Mouse (Mus musculus): ENCODE measurements around the gene Hip1. TPM values are rescaled to one million over a fixed set of nuclear protein-coding genes. Genes with fewer than 3 reads are reported as not detected.

Gene Hip1
- total and polyA plus RNA-seq, 2 experiments from 2014 or later, result 9.8 to 41.0 TPM

- Histone ChIP-seq H3K27ac (ENCODE audit: low read depth) (no peak overlapping the region), H3K4me1 (ENCODE audit: control insufficient read depth, insufficient read depth) (no peaks in the 10 kb centered on the region), H3K4me2 (ENCODE audit: low read depth, low read length) (no peak overlapping the region), H3K9ac (replicated peaks; ENCODE audit: low read depth, low read length) (no peak overlapping the region), H3K4me3 (ENCODE audit: low read depth, low read length) (no peak overlapping the region), H3K9me3 (replicated peaks; ENCODE audit: control insufficient read depth, low read length) (no peaks in the 10 kb centered on the region), H3K36me3 (replicated peaks; ENCODE audit: control insufficient read depth, insufficient read depth, low read length) (no peaks in the 10 kb centered on the region), H3K27me3 (ENCODE audit: control insufficient read depth, insufficient read depth, low read length) (no peaks in the 10 kb centered on the region)
- ATAC-seq (ENCODE audit: insufficient read depth, low read depth) (no peak), DNase-seq (ENCODE audit: low spot score) (no peak)
- no peak for TF ChIP-seq EP300 (IDR thresholded peaks at IDR 0.05; ENCODE audit: low read depth)
- no peak for TF ChIP-seq CTCF (IDR thresholded peaks at IDR 0.05; ENCODE audit: low read depth)
- 48% methylated on average over 3 of the region's 3 CpGs for WGBS
These were observed 12.8 kb upstream of the Hip1 start for GRCm38 (mm10) chr5:135557671-135558070.

- no peaks in the 10 kb centered on the region for H3K4me1 ChIP-seq (ENCODE audit: control insufficient read depth, insufficient read depth)
- H3K36me3 ChIP-seq (replicated peaks; ENCODE audit: control insufficient read depth, insufficient read depth, low read length), result no peaks in the 10 kb centered on the region
- H3K4me3 ChIP-seq (ENCODE audit: low read depth, low read length), result no peak overlapping the region
- TF ChIP-seq EP300 (IDR thresholded peaks at IDR 0.05; ENCODE audit: low read depth) (no peak), CTCF (IDR thresholded peaks at IDR 0.05; ENCODE audit: low read depth) (no peak)
- H3K27me3 ChIP-seq (ENCODE audit: control insufficient read depth, insufficient read depth, low read length), result no peaks in the 10 kb centered on the region
- no peak for ATAC-seq (ENCODE audit: insufficient read depth, low read depth)
- no peak overlapping the region for H3K27ac ChIP-seq (ENCODE audit: low read depth)
- no peaks in the 10 kb centered on the region for H3K9me3 ChIP-seq (replicated peaks; ENCODE audit: control insufficient read depth, low read length)
- no peak for DNase-seq (ENCODE audit: low spot score)
- 47% methylated on average over 4 of the region's 4 CpGs for WGBS
- H3K9ac ChIP-seq (replicated peaks; ENCODE audit: low read depth, low read length), result no peak overlapping the region
- no peak overlapping the region for H3K4me2 ChIP-seq (ENCODE audit: low read depth, low read length)
These were observed 12.1 kb upstream of the Hip1 start for GRCm38 (mm10) chr5:135557051-135557450.

- Histone ChIP-seq H3K4me3 (ENCODE audit: low read depth, low read length) (no peak overlapping the region), H3K9ac (replicated peaks; ENCODE audit: low read depth, low read length) (no peak overlapping the region), H3K4me2 (ENCODE audit: low read depth, low read length) (no peak overlapping the region), H3K4me1 (ENCODE audit: control insufficient read depth, insufficient read depth) (no peaks in the 10 kb centered on the region), H3K36me3 (replicated peaks; ENCODE audit: control insufficient read depth, insufficient read depth, low read length) (no peaks in the 10 kb centered on the region), H3K27ac (ENCODE audit: low read depth) (no peak overlapping the region), H3K9me3 (replicated peaks; ENCODE audit: control insufficient read depth, low read length) (no peaks in the 10 kb centered on the region), H3K27me3 (ENCODE audit: control insufficient read depth, insufficient read depth, low read length) (no peaks in the 10 kb centered on the region)
- DNase-seq (ENCODE audit: low spot score) (no peak), ATAC-seq (ENCODE audit: insufficient read depth, low read depth) (no peak)
- WGBS, result 69% methylated on average over 3 of the region's 4 CpGs
- TF ChIP-seq EP300 (IDR thresholded peaks at IDR 0.05; ENCODE audit: low read depth), result no peak
- TF ChIP-seq CTCF (IDR thresholded peaks at IDR 0.05; ENCODE audit: low read depth), result no peak
These were observed 11.3 kb upstream of the Hip1 start for GRCm38 (mm10) chr5:135556259-135556658.

GRCm38 (mm10) chr5:135551591-135551990 lies 6.7 kb upstream of the Hip1 start:
- Histone ChIP-seq H3K4me1 (ENCODE audit: control insufficient read depth, insufficient read depth) (no peaks in the 10 kb centered on the region), H3K9ac (replicated peaks; ENCODE audit: low read depth, low read length) (no peak overlapping the region), H3K27ac (ENCODE audit: low read depth) (no peak overlapping the region), H3K4me3 (ENCODE audit: low read depth, low read length) (no peak overlapping the region), H3K9me3 (replicated peaks; ENCODE audit: control insufficient read depth, low read length) (no peaks in the 10 kb centered on the region), H3K27me3 (ENCODE audit: control insufficient read depth, insufficient read depth, low read length) (no peaks in the 10 kb centered on the region), H3K36me3 (replicated peaks; ENCODE audit: control insufficient read depth, insufficient read depth, low read length) (no peaks in the 10 kb centered on the region), H3K4me2 (ENCODE audit: low read depth, low read length) (no peak overlapping the region)
- no peak for DNase-seq (ENCODE audit: low spot score)
- ATAC-seq (ENCODE audit: insufficient read depth, low read depth), result no peak
- TF ChIP-seq CTCF (IDR thresholded peaks at IDR 0.05; ENCODE audit: low read depth) (no peak), EP300 (IDR thresholded peaks at IDR 0.05; ENCODE audit: low read depth) (no peak)
- whole genome bisulfite sequencing, result 59% methylated on average over 3 of the region's 3 CpGs

GRCm38 (mm10) chr5:135550910-135551309 lies 6.0 kb upstream of the Hip1 start:
- no peak overlapping the region for H3K9ac ChIP-seq (replicated peaks; ENCODE audit: low read depth, low read length)
- TF ChIP-seq EP300 (IDR thresholded peaks at IDR 0.05; ENCODE audit: low read depth) (no peak), CTCF (IDR thresholded peaks at IDR 0.05; ENCODE audit: low read depth) (peak; percentile 51)
- no peaks in the 10 kb centered on the region for H3K27me3 ChIP-seq (ENCODE audit: control insufficient read depth, insufficient read depth, low read length)
- no peak overlapping the region for H3K4me3 ChIP-seq (ENCODE audit: low read depth, low read length)
- no peaks in the 10 kb centered on the region for H3K36me3 ChIP-seq (replicated peaks; ENCODE audit: control insufficient read depth, insufficient read depth, low read length)
- ATAC-seq (ENCODE audit: insufficient read depth, low read depth) (no peak), DNase-seq (ENCODE audit: low spot score) (no peak)
- no peaks in the 10 kb centered on the region for H3K9me3 ChIP-seq (replicated peaks; ENCODE audit: control insufficient read depth, low read length)
- 24% methylated on average over 3 of the region's 3 CpGs for WGBS
- peaks cover under 1% of the 10 kb centered on the region; the same call in 1 of the 2 replicates for H3K4me1 ChIP-seq (ENCODE audit: control insufficient read depth, insufficient read depth)
- no peak overlapping the region for H3K4me2 ChIP-seq (ENCODE audit: low read depth, low read length)
- H3K27ac ChIP-seq (ENCODE audit: low read depth), result no peak overlapping the region

GRCm38 (mm10) chr5:135547990-135548389 lies 3.1 kb upstream of the Hip1 start:
- H3K27ac ChIP-seq (ENCODE audit: low read depth), result no peak overlapping the region
- no peaks in the 10 kb centered on the region for H3K36me3 ChIP-seq (replicated peaks; ENCODE audit: control insufficient read depth, insufficient read depth, low read length)
- 70% methylated on average over 2 of the region's 2 CpGs for WGBS
- DNase-seq (ENCODE audit: low spot score) (no peak), ATAC-seq (ENCODE audit: insufficient read depth, low read depth) (no peak)
- H3K9ac ChIP-seq (replicated peaks; ENCODE audit: low read depth, low read length), result no peak overlapping the region
- H3K4me3 ChIP-seq (ENCODE audit: low read depth, low read length), result no peak overlapping the region
- peaks cover 4% of the 10 kb centered on the region for H3K4me1 ChIP-seq (ENCODE audit: control insufficient read depth, insufficient read depth)
- no peaks in the 10 kb centered on the region for H3K9me3 ChIP-seq (replicated peaks; ENCODE audit: control insufficient read depth, low read length)
- TF ChIP-seq EP300 (IDR thresholded peaks at IDR 0.05; ENCODE audit: low read depth) (no peak), CTCF (IDR thresholded peaks at IDR 0.05; ENCODE audit: low read depth) (no peak)
- no peak overlapping the region for H3K4me2 ChIP-seq (ENCODE audit: low read depth, low read length)
- H3K27me3 ChIP-seq (ENCODE audit: control insufficient read depth, insufficient read depth, low read length), result no peaks in the 10 kb centered on the region

Data from heart, postnatal 0 days (tissue).